Mouse (Mus musculus) C2C12 (cell line): ENCODE results near the gene Rpl10-ps3.

Experiments
- CTCF ChIP-seq: IDR thresholded peaks from one replicate; pipeline ENCODE4 v1.5.1; 2011; ENCODE audit not compliant: control insufficient read depth, insufficient read depth, insufficient read length
- MAX ChIP-seq: IDR thresholded peaks from one replicate; pipeline ENCODE4 v1.6.1; 2011; ENCODE audit warnings: mild to moderate bottlenecking, control low read depth
- MYOG ChIP-seq: IDR thresholded peaks from one replicate; pipeline ENCODE4 v1.6.1; 2011; ENCODE audit not compliant: control insufficient read depth, insufficient read length; ENCODE audit errors: extremely low read depth
- USF1 ChIP-seq: IDR thresholded peaks from one replicate; pipeline ENCODE4 v1.6.1; 2011; ENCODE audit warnings: low read depth, mild to moderate bottlenecking, control low read depth, moderate library complexity

DNA sequence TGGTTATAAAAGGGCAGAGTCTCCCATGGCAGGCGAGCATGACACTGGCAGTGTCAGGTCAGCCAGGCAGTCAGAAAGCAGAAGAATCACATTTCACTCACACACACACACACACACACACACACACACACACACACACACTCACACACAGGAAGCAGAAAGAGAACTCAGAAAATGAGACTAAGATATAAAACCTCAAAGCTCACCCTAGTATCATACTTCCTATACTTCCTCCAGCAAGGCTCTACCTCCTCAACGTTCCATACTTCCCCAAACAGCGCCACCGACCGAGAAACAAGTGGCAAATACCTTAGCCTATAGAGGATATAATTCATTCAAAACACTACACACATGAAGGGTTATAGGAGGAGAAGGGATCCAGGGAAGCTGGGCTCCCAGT, 18.5 kb upstream of the Rpl10-ps3 start:
- TF ChIP-seq USF1 (no peak), CTCF (no peak), MAX (no peak), MYOG (no peak)
